ENCODE assay signal across 8 mouse cellular contexts in the genomic region with DNA sequence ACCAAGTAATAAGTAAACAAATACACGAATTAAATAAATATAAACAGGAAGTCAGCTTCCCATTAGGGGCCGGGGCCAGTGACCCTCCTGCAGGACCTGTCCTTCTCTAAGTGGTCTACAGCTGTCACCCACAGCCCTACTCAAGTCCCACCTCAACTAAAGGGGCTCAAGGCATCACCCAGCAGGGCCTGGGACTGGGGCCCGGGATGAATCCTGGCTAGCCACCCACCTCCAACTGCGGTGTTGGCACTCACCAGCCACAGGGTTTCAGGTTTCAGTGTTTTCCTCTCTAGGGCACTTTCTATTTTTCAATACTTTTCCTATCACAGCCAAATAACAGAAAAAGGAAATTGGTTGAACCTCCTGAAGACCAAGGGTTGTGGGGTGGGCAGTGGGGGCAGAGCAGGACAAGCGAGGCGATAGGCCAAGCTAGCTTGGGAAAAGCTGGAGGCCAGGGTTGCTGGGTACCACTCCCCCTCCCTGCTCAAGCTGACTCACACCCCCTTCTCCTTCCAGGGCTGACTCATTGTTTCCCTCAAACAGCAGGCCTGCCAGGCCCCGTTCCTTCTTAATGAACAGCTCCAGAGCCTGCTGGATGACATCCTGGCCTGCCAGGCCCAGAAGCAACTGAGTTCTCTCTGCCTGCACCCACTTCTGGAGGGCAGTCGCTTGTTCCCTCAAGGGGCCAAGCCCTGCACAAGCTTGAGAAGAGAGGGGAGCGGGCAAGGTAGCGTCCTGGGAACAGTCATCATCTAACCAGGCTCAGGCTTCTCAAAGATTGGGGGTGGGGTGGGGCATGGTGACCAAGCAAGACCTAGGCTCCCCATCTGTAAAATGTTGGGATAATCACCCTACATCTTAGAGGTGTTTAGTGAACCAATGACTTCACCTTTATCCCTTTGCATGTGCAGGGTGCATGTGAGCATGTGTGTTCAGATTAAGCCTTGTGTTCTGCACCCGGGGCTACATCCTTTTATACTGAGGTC. TPM values are rescaled to one million over a fixed set of nuclear protein-coding genes. Genes with fewer than 3 reads are reported as not detected.
DNase-seq lines count a peak whose midpoint lies in the region; ATAC-seq and TF ChIP-seq lines count a peak whose summit lies in the region.

No protein-coding gene starts in this region.

- peaks cover 25% of the 10 kb centered on the region for H3K4me1 ChIP-seq in bone marrow, adult 2 months (ENCODE audit: control insufficient read depth, insufficient read depth, low read length)
- peaks cover 8% of the 10 kb centered on the region; the same call in 1 of the 2 replicates for H3K4me1 ChIP-seq in embryonic fibroblast, embryonic 13.5 days (ENCODE audit: control insufficient read depth, insufficient read depth, low read length)
- H3K4me1 ChIP-seq in stomach, postnatal 0 days (replicated peaks; ENCODE audit: control insufficient read depth, insufficient read depth) = peaks cover 20% of the 10 kb centered on the region

- no peak for TF ChIP-seq CTCF in bone marrow, adult 2 months (IDR thresholded peaks at IDR 0.05; ENCODE audit: control insufficient read depth, insufficient read depth, low read length)
- TF ChIP-seq CTCF in embryonic fibroblast, embryonic 13.5 days (IDR thresholded peaks at IDR 0.05; ENCODE audit: borderline replicate concordance, insufficient read depth, low read length) = no peak
- TF ChIP-seq CTCF in stomach, postnatal 0 days (IDR thresholded peaks at IDR 0.05; ENCODE audit: low read depth) = 0 out of 2 replicates have a peak, but pooled peaks have one; percentile 9

- no peak overlapping the region for H3K4me2 ChIP-seq in stomach, postnatal 0 days (replicated peaks; ENCODE audit: low read depth)

- H3K9me3 ChIP-seq in stomach, postnatal 0 days (ENCODE audit: control insufficient read depth, low read length) = no peaks in the 10 kb centered on the region

- no peak for TF ChIP-seq POLR2A in bone marrow, adult 2 months (IDR thresholded peaks at IDR 0.05; ENCODE audit: borderline replicate concordance, control insufficient read depth, low read depth, low read length)
- TF ChIP-seq POLR2A in embryonic fibroblast, embryonic 13.5 days (IDR thresholded peaks at IDR 0.05; ENCODE audit: low read depth, low read length) = peak; percentile 53; the same call in 1 of the 2 replicates

- peak overlapping the region; percentile 41 for H3K27ac ChIP-seq in bone marrow, adult 2 months (ENCODE audit: control insufficient read depth, insufficient read depth, low read depth, low read length, poor library complexity)
- H3K27ac ChIP-seq in embryonic fibroblast, embryonic 13.5 days (ENCODE audit: insufficient read depth, low read length) = peak overlapping the region; percentile 84
- peak overlapping the region; percentile 90 for H3K27ac ChIP-seq in stomach, postnatal 0 days (replicated peaks)

- TF ChIP-seq EP300 in stomach, postnatal 0 days (optimal IDR thresholded peaks at IDR 0.05) = no peak

- H3K36me3 ChIP-seq in stomach, postnatal 0 days (ENCODE audit: control insufficient read depth, insufficient read depth, low read length) = no peaks in the 10 kb centered on the region

- DNase-seq in CD4-positive helper T cell, adult 2 months (ENCODE audit: low read depth, low spot score) = peak; percentile 68
- peak; percentile 89 for DNase-seq in heart, adult 8-10 months (ENCODE audit: low spot score)
- peak; percentile 67 for DNase-seq in kidney, adult 11 months
- peak; percentile 47 to 82 for DNase-seq in left cerebral cortex, postnatal 25 days (ENCODE audit: low spot score in 2 of 2)
- DNase-seq in stomach, postnatal 0 days (ENCODE audit: low spot score) = peak; percentile 86

- peak; percentile 24 for ATAC-seq in megakaryocyte progenitor cell, adult 5-6 weeks (replicated peaks; ENCODE audit: poor library complexity)
- peak; percentile 89 for ATAC-seq in stomach, postnatal 0 days (ENCODE audit: low FRiP score, low TSS enrichment)

- 39% methylated on average over 11 of the region's 11 CpGs for WGBS in bone marrow, adult 2 months
- WGBS in stomach, postnatal 0 days = 19% methylated on average over 11 of the region's 11 CpGs

- intact Hi-C loops in left cerebral cortex, postnatal 25 days (cut with DNase I) = no loop called here

- H3K4me3 ChIP-seq in bone marrow, adult 2 months (replicated peaks; ENCODE audit: control insufficient read depth, low read depth, low read length) = no peak overlapping the region
- H3K4me3 ChIP-seq in embryonic fibroblast, embryonic 13.5 days (ENCODE audit: insufficient read depth, low read length) = no peak overlapping the region
- H3K4me3 ChIP-seq in stomach, postnatal 0 days (ENCODE audit: low read depth, low read length) = no peak overlapping the region

- H3K9ac ChIP-seq in stomach, postnatal 0 days (ENCODE audit: low read length) = no peak overlapping the region

- no peaks in the 10 kb centered on the region for H3K27me3 ChIP-seq in stomach, postnatal 0 days (ENCODE audit: control insufficient read depth, insufficient read depth, low read length)

RNA-seq across cellular contexts. Expression of gene Zfp36l2, which starts 39.0 kb away (rescaled TPM):
- 45.8 and 74.0 TPM in 2 replicates for polyA plus RNA-seq in bone marrow, adult 2 months (2011; ENCODE audit: insufficient read depth, insufficient read length, low replicate concordance, missing spikeins)
- 171 and 187 TPM in 2 replicates for polyA plus RNA-seq in embryonic fibroblast, embryonic 13.5 days (2011; ENCODE audit: insufficient read length, low read depth, missing spikeins)
- 10 to 100 TPM; 23.5 to 25.4 (median 24.4) TPM for total RNA-seq in heart, adult 8-10 months (2022)
- total RNA-seq in left cerebral cortex, postnatal 25 days (2021) = 10 to 100 TPM; 22.3 to 23.4 TPM
- total RNA-seq in megakaryocyte progenitor cell, adult 5-6 weeks (2015) = 269 and 286 TPM in 2 replicates
- total RNA-seq in megakaryocyte progenitor cell, adult 5-6 weeks (2017) = 98.9 and 112 TPM in 2 replicates
- polyA plus RNA-seq in stomach, postnatal 0 days (2015; fragmentation: Nextera tagmentation; extraction: Ambion mirVana) = 17.5 and 18.3 TPM in 2 replicates
